In the genomic region with DNA sequence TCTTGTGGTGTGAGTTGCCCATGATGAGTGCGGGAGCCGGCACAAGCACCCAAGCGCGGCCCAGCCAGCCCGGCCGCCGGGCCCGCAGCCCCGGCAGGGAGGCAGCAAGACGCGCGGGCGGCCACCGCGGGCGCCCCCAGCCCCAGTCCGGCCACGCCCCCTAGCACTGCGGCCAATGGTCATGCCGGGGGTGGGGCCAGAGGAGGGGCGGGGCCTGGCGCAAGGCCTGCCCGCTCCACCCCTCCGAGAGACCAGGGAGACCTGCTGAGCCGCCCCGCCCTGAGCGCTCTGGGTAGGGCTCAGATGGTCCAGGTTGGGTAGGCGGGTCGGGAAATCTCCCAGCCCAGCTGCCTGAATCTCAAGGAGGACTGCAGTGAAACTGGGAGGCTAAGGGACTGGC, we compare ENCODE assay signal across 8 mouse cellular contexts. TPM values are rescaled to one million over a fixed set of nuclear protein-coding genes. Genes with fewer than 3 reads are reported as not detected.
DNase-seq lines count a peak whose midpoint lies in the region; ATAC-seq and TF ChIP-seq lines count a peak whose summit lies in the region.

No protein-coding gene starts in this region.

- TF ChIP-seq CTCF in cerebellum, adult 2 months (IDR thresholded peaks at IDR 0.05; ENCODE audit: borderline replicate concordance, insufficient read depth, low read depth, low read length) = no peak
- TF ChIP-seq CTCF in hindbrain, postnatal 0 days (IDR thresholded peaks at IDR 0.05; ENCODE audit: low read depth) = no peak

- no peaks in the 10 kb centered on the region for H3K27me3 ChIP-seq in cerebellum, adult 2 months (ENCODE audit: control insufficient read depth, insufficient read depth, low read length)
- H3K27me3 ChIP-seq in forebrain, embryonic 15.5 days = no peaks in the 10 kb centered on the region
- no peaks in the 10 kb centered on the region for H3K27me3 ChIP-seq in hindbrain, postnatal 0 days (ENCODE audit: insufficient read depth, low read length)

- no peaks in the 10 kb centered on the region for H3K9me3 ChIP-seq in forebrain, embryonic 15.5 days
- H3K9me3 ChIP-seq in hindbrain, postnatal 0 days (ENCODE audit: low read length) = no peaks in the 10 kb centered on the region

- intact Hi-C loops in left cerebral cortex, postnatal 10 days (cut with DNase I) = no loop called here

- H3K36me3 ChIP-seq in forebrain, embryonic 15.5 days = no peaks in the 10 kb centered on the region
- no peaks in the 10 kb centered on the region for H3K36me3 ChIP-seq in hindbrain, postnatal 0 days (ENCODE audit: insufficient read depth, low read length)

- H3K27ac ChIP-seq in cerebellum, adult 2 months (ENCODE audit: insufficient read depth, low read length) = peak overlapping the region; percentile 60
- H3K27ac ChIP-seq in forebrain, embryonic 15.5 days (replicated peaks) = no peak overlapping the region
- peak overlapping the region; percentile 79 for H3K27ac ChIP-seq in hindbrain, postnatal 0 days

- DNase-seq in WW6 (ENCODE audit: low read depth, low spot score) = peak; percentile 72
- DNase-seq in cerebellum, adult 2 months = peak; percentile 81 to 83
- DNase-seq in hindbrain, postnatal 0 days (ENCODE audit: low spot score) = peak; percentile 89
- peak; percentile 38 to 90 for DNase-seq in left cerebral cortex, postnatal 10 days (ENCODE audit: extremely low spot score in 1 of 2, low spot score in 2 of 2)
- DNase-seq in right cerebral cortex, adult 2 months (ENCODE audit: low spot score in 2 of 2) = peak; percentile 67 to 73

- peak overlapping the region; percentile 80 for H3K4me3 ChIP-seq in cerebellum, adult 2 months (replicated peaks; ENCODE audit: insufficient read depth, low read depth, low read length)
- peak overlapping the region; percentile 59 for H3K4me3 ChIP-seq in forebrain, embryonic 15.5 days
- peak overlapping the region; percentile 72 for H3K4me3 ChIP-seq in hindbrain, postnatal 0 days (ENCODE audit: low read length)

- peak; percentile 46; the same call in 1 of the 2 replicates for TF ChIP-seq POLR2A in cerebellum, adult 2 months (IDR thresholded peaks at IDR 0.05; ENCODE audit: borderline replicate concordance, insufficient read depth, low read length)

- peak; percentile 78 for ATAC-seq in forebrain, embryonic 15.5 days (replicated peaks)
- ATAC-seq in hindbrain, postnatal 0 days = peak; percentile 85
- peak; percentile 51; the same call in 1 of the 2 replicates for ATAC-seq in megakaryocyte, adult 5-6 weeks (ENCODE audit: poor library complexity, severe bottlenecking)
- ATAC-seq in activated CD4-positive, CD25-positive, alpha-beta regulatory T cell, adult 4 months = no peak

- H3K4me2 ChIP-seq in forebrain, embryonic 15.5 days (replicated peaks) = peak overlapping the region; percentile 93
- H3K4me2 ChIP-seq in hindbrain, postnatal 0 days (ENCODE audit: low read depth, low read length) = peak overlapping the region; percentile 91

- WGBS in cerebellum, adult 2 months = 2% methylated on average over 27 of the region's 29 CpGs
- WGBS in forebrain, embryonic 15.5 days = under 1% methylated on average over 25 of the region's 29 CpGs
- WGBS in hindbrain, postnatal 0 days = under 1% methylated on average over 24 of the region's 29 CpGs

- peaks cover 35% of the 10 kb centered on the region for H3K4me1 ChIP-seq in cerebellum, adult 2 months (ENCODE audit: control insufficient read depth, insufficient read depth, low read length)
- H3K4me1 ChIP-seq in forebrain, embryonic 15.5 days = peaks cover 18% of the 10 kb centered on the region
- peaks cover 20% of the 10 kb centered on the region for H3K4me1 ChIP-seq in hindbrain, postnatal 0 days (ENCODE audit: insufficient read depth, low read length)

- H3K9ac ChIP-seq in forebrain, embryonic 15.5 days (replicated peaks) = peak overlapping the region; percentile 51
- H3K9ac ChIP-seq in hindbrain, postnatal 0 days (replicated peaks; ENCODE audit: low read length) = peak overlapping the region; percentile 80

RNA-seq across cellular contexts. Expression of a gene that starts 22.1 kb away (rescaled TPM):
- 15.6 and 18.5 TPM in 2 replicates for polyA plus RNA-seq in cerebellum, adult 2 months (2012; rRNA removed)
- polyA plus RNA-seq in forebrain, embryonic 15.5 days (2015; fragmentation: Nextera tagmentation; extraction: Ambion mirVana) = 4.1 and 4.5 TPM in 2 replicates
- total RNA-seq in hindbrain, postnatal 0 days (2014; rRNA removed) = 23.1 and 29.0 TPM in 2 replicates
- polyA plus RNA-seq in hindbrain, postnatal 0 days (2015; fragmentation: Nextera tagmentation; extraction: Ambion mirVana) = 4.9 and 5.3 TPM in 2 replicates
- 10 to 100 TPM; 11.1 to 15.8 TPM for total RNA-seq in left cerebral cortex, postnatal 10 days (2021)
- total RNA-seq in megakaryocyte, adult 5-6 weeks (2015) = not detected in 2 replicates
- not detected in 2 replicates for total RNA-seq in megakaryocyte, adult 5-6 weeks (2017)
- polyA plus RNA-seq in activated CD4-positive, CD25-positive, alpha-beta regulatory T cell, adult 4 months (2017; shearing (Covaris generic)) = under 1 TPM; 0.20 TPM

RNA-seq across cellular contexts. Expression of a gene that starts 48.3 kb away (rescaled TPM):
- polyA plus RNA-seq in cerebellum, adult 2 months (2012; rRNA removed) = 1.00 and 1.4 TPM in 2 replicates
- 0.13 and 0.36 TPM in 2 replicates for polyA plus RNA-seq in forebrain, embryonic 15.5 days (2015; fragmentation: Nextera tagmentation; extraction: Ambion mirVana)
- total RNA-seq in hindbrain, postnatal 0 days (2014; rRNA removed) = 1.9 and 3.3 TPM in 2 replicates
- 1.9 and 2.0 TPM in 2 replicates for polyA plus RNA-seq in hindbrain, postnatal 0 days (2015; fragmentation: Nextera tagmentation; extraction: Ambion mirVana)
- total RNA-seq in left cerebral cortex, postnatal 10 days (2021) = 1 to 10 TPM; 1.7 TPM
- not detected in 2 replicates for total RNA-seq in megakaryocyte, adult 5-6 weeks (2015)
- total RNA-seq in megakaryocyte, adult 5-6 weeks (2017) = 1.3 TPM in 1 of 2 replicates, not detected in the other
- polyA plus RNA-seq in activated CD4-positive, CD25-positive, alpha-beta regulatory T cell, adult 4 months (2017; shearing (Covaris generic)) = under 1 TPM; 0.46 to 0.48 TPM

RNA-seq across cellular contexts. Expression of a gene that starts 49.5 kb away (rescaled TPM):
- polyA plus RNA-seq in cerebellum, adult 2 months (2012; rRNA removed) = 104 and 107 TPM in 2 replicates
- polyA plus RNA-seq in forebrain, embryonic 15.5 days (2015; fragmentation: Nextera tagmentation; extraction: Ambion mirVana) = 106 and 115 TPM in 2 replicates
- total RNA-seq in hindbrain, postnatal 0 days (2014; rRNA removed) = 56.0 and 79.6 TPM in 2 replicates
- polyA plus RNA-seq in hindbrain, postnatal 0 days (2015; fragmentation: Nextera tagmentation; extraction: Ambion mirVana) = 101 and 102 TPM in 2 replicates
- 100 to 1,000 TPM; 103 to 105 TPM for total RNA-seq in left cerebral cortex, postnatal 10 days (2021)
- 9.4 and 12.5 TPM in 2 replicates for total RNA-seq in megakaryocyte, adult 5-6 weeks (2015)
- 20.0 and 26.1 TPM in 2 replicates for total RNA-seq in megakaryocyte, adult 5-6 weeks (2017)
- polyA plus RNA-seq in activated CD4-positive, CD25-positive, alpha-beta regulatory T cell, adult 4 months (2017; shearing (Covaris generic)) = 10 to 100 TPM; 26.3 to 28.5 TPM

RNA-seq across cellular contexts. Expression of a gene that starts 49.5 kb away (rescaled TPM):
- polyA plus RNA-seq in cerebellum, adult 2 months (2012; rRNA removed) = 28.5 and 31.3 TPM in 2 replicates
- polyA plus RNA-seq in forebrain, embryonic 15.5 days (2015; fragmentation: Nextera tagmentation; extraction: Ambion mirVana) = 15.3 and 17.2 TPM in 2 replicates
- 35.9 and 36.8 TPM in 2 replicates for total RNA-seq in hindbrain, postnatal 0 days (2014; rRNA removed)
- 16.2 and 16.9 TPM in 2 replicates for polyA plus RNA-seq in hindbrain, postnatal 0 days (2015; fragmentation: Nextera tagmentation; extraction: Ambion mirVana)
- total RNA-seq in left cerebral cortex, postnatal 10 days (2021) = 10 to 100 TPM; 40.1 to 45.7 TPM
- 28.3 and 37.5 TPM in 2 replicates for total RNA-seq in megakaryocyte, adult 5-6 weeks (2015)
- total RNA-seq in megakaryocyte, adult 5-6 weeks (2017) = 14.1 and 22.2 TPM in 2 replicates
- 10 to 100 TPM; 24.4 to 26.3 TPM for polyA plus RNA-seq in activated CD4-positive, CD25-positive, alpha-beta regulatory T cell, adult 4 months (2017; shearing (Covaris generic))
